Mouse (Mus musculus): ENCODE results near the gene Cyp27b1. TPM values are rescaled to one million over a fixed set of nuclear protein-coding genes. Genes with fewer than 3 reads are reported as not detected.

Cyp27b1 gene
- polyA plus RNA-seq, 1 experiment from 2014 or later = 0.11 TPM

- peaks cover 21% of the 10 kb centered on the region for H3K27me3 ChIP-seq (ENCODE audit: poor library complexity, severe bottlenecking)
- no peak overlapping the region for H3K4me3 ChIP-seq
- H3K4me1 ChIP-seq = peaks cover 20% of the 10 kb centered on the region
- H3K36me3 ChIP-seq (replicated peaks) = no peaks in the 10 kb centered on the region
- H3K27ac ChIP-seq = no peak overlapping the region
- DNase-seq (ENCODE audit: extremely low spot score, low spot score) = no peak
- 81% methylated on average over 12 of the region's 12 CpGs for WGBS
- H3K9me3 ChIP-seq = no peaks in the 10 kb centered on the region
These were observed 10.4 kb upstream of the Cyp27b1 start for GRCm38 (mm10) chr10:127037641-127038040.

GRCm38 (mm10) chr10:127040569-127041214 is 7.4 kb upstream of the Cyp27b1 start:
- peak; percentile 41 for DNase-seq (ENCODE audit: extremely low spot score, low spot score)
- Histone ChIP-seq H3K9me3 (no peaks in the 10 kb centered on the region), H3K4me3 (peak overlapping the region; percentile 96), H3K36me3 (replicated peaks) (peaks cover 27% of the 10 kb centered on the region), H3K27me3 (ENCODE audit: poor library complexity, severe bottlenecking) (peaks cover 21% of the 10 kb centered on the region), H3K4me1 (peaks cover 30% of the 10 kb centered on the region), H3K27ac (peak overlapping the region; percentile 93)
- WGBS = 2% methylated on average over 20 of the region's 20 CpGs

- WGBS = under 1% methylated on average over 28 of the region's 28 CpGs
- no peaks in the 10 kb centered on the region for H3K9me3 ChIP-seq
- peaks cover 21% of the 10 kb centered on the region for H3K27me3 ChIP-seq (ENCODE audit: poor library complexity, severe bottlenecking)
- no peak for DNase-seq (ENCODE audit: extremely low spot score, low spot score)
- H3K36me3 ChIP-seq (replicated peaks) = peaks cover 32% of the 10 kb centered on the region
- H3K4me3 ChIP-seq = peak within 1 kb of the TSS; percentile 96
- peak within 1 kb of the TSS; percentile 93 for H3K27ac ChIP-seq
- peaks cover 30% of the 10 kb centered on the region for H3K4me1 ChIP-seq
These were observed 6.7 kb upstream of the Cyp27b1 start, which contains the start of the genes Mettl1 and Eef1akmt3 for GRCm38 (mm10) chr10:127041274-127041766. Gene Mettl1, plus strand, starts transcription at chr10:127041414. Gene Eef1akmt3, minus strand, starts transcription at chr10:127041513.

GRCm38 (mm10) chr10:127041774-127042338 is 6.2 kb upstream of the Cyp27b1 start:
- Histone ChIP-seq H3K27me3 (ENCODE audit: poor library complexity, severe bottlenecking) (peaks cover 24% of the 10 kb centered on the region), H3K4me1 (peaks cover 30% of the 10 kb centered on the region), H3K9me3 (no peaks in the 10 kb centered on the region), H3K27ac (peak overlapping the region; percentile 93), H3K36me3 (replicated peaks) (peaks cover 36% of the 10 kb centered on the region), H3K4me3 (peak overlapping the region; percentile 96)
- peak; percentile 94 for DNase-seq (ENCODE audit: extremely low spot score, low spot score)
- WGBS = under 1% methylated on average over 44 of the region's 44 CpGs

- 27% methylated on average over 5 of the region's 5 CpGs for WGBS
- H3K9me3 ChIP-seq = no peaks in the 10 kb centered on the region
- DNase-seq (ENCODE audit: extremely low spot score, low spot score) = no peak
- H3K27me3 ChIP-seq (ENCODE audit: poor library complexity, severe bottlenecking) = peaks cover 31% of the 10 kb centered on the region
- H3K4me3 ChIP-seq = peak overlapping the region; percentile 96
- peak overlapping the region; percentile 93 for H3K27ac ChIP-seq
- peaks cover 30% of the 10 kb centered on the region for H3K4me1 ChIP-seq
- H3K36me3 ChIP-seq (replicated peaks) = peaks cover 43% of the 10 kb centered on the region
These were observed 5.5 kb upstream of the Cyp27b1 start for GRCm38 (mm10) chr10:127042468-127043115.

- H3K4me1 ChIP-seq = peaks cover 30% of the 10 kb centered on the region
- H3K9me3 ChIP-seq = no peaks in the 10 kb centered on the region
- peaks cover 44% of the 10 kb centered on the region for H3K36me3 ChIP-seq (replicated peaks)
- no peak for DNase-seq (ENCODE audit: extremely low spot score, low spot score)
- peaks cover 37% of the 10 kb centered on the region for H3K27me3 ChIP-seq (ENCODE audit: poor library complexity, severe bottlenecking)
- peak overlapping the region; percentile 96 for H3K4me3 ChIP-seq
- 81% methylated on average over 6 of the region's 6 CpGs for WGBS
- no peak overlapping the region for H3K27ac ChIP-seq
These were observed 4.9 kb upstream of the Cyp27b1 start for GRCm38 (mm10) chr10:127043187-127043586.

- H3K4me3 ChIP-seq = peak overlapping the region; percentile 39
- 4% methylated on average over 35 of the region's 35 CpGs for WGBS
- H3K36me3 ChIP-seq (replicated peaks) = peaks cover 41% of the 10 kb centered on the region
- peaks cover 61% of the 10 kb centered on the region for H3K27me3 ChIP-seq (ENCODE audit: poor library complexity, severe bottlenecking)
- DNase-seq (ENCODE audit: extremely low spot score, low spot score) = peak; percentile 30
- peaks cover 21% of the 10 kb centered on the region for H3K4me1 ChIP-seq
- H3K9me3 ChIP-seq = no peaks in the 10 kb centered on the region
- no peak overlapping the region for H3K27ac ChIP-seq
These were observed 751 bp downstream of the Cyp27b1 start for GRCm38 (mm10) chr10:127048608-127049394.

- Histone ChIP-seq H3K36me3 (replicated peaks) (peaks cover 41% of the 10 kb centered on the region), H3K27ac (no peak overlapping the region), H3K4me3 (peak overlapping the region; percentile 39), H3K27me3 (ENCODE audit: poor library complexity, severe bottlenecking) (peaks cover 61% of the 10 kb centered on the region), H3K9me3 (no peaks in the 10 kb centered on the region), H3K4me1 (peaks cover 21% of the 10 kb centered on the region)
- 3% methylated on average over 29 of the region's 29 CpGs for WGBS
- DNase-seq (ENCODE audit: extremely low spot score, low spot score) = no peak
These were observed 1.5 kb downstream of the Cyp27b1 start for GRCm38 (mm10) chr10:127049395-127050118.

- no peaks in the 10 kb centered on the region for H3K9me3 ChIP-seq
- 17% methylated on average over 10 of the region's 10 CpGs for WGBS
- H3K4me3 ChIP-seq = peak overlapping the region; percentile 39; the same call in 1 of the 2 replicates
These were observed 2.0 kb downstream of the Cyp27b1 start for GRCm38 (mm10) chr10:127050119-127050474.

GRCm38 (mm10) chr10:127054646-127055045 is 6.6 kb downstream of the Cyp27b1 start:
- Histone ChIP-seq H3K4me1 (peaks cover 24% of the 10 kb centered on the region), H3K9me3 (no peaks in the 10 kb centered on the region), H3K4me3 (no peak overlapping the region), H3K36me3 (replicated peaks) (peaks cover 45% of the 10 kb centered on the region), H3K27me3 (ENCODE audit: poor library complexity, severe bottlenecking) (peaks cover 48% of the 10 kb centered on the region), H3K27ac (no peak overlapping the region)
- 74% methylated on average over 4 of the region's 4 CpGs for WGBS
- no peak for DNase-seq (ENCODE audit: extremely low spot score, low spot score)

More at GRCm38 (mm10) chr10:127050119-127050474, 2.0 kb downstream of the Cyp27b1 start:
- H3K4me1 ChIP-seq = peaks cover 21% of the 10 kb centered on the region
- DNase-seq (ENCODE audit: extremely low spot score, low spot score) = no peak
- peaks cover 41% of the 10 kb centered on the region for H3K36me3 ChIP-seq (replicated peaks)
- H3K27me3 ChIP-seq (ENCODE audit: poor library complexity, severe bottlenecking) = peaks cover 61% of the 10 kb centered on the region
- no peak overlapping the region for H3K27ac ChIP-seq

GRCm38 (mm10) chr10:127055406-127055805 is 7.4 kb downstream of the Cyp27b1 start:
- 95% methylated on average over 8 of the region's 8 CpGs for WGBS
- H3K4me1 ChIP-seq = peaks cover 27% of the 10 kb centered on the region
- H3K27me3 ChIP-seq (ENCODE audit: poor library complexity, severe bottlenecking) = peaks cover 48% of the 10 kb centered on the region
- H3K27ac ChIP-seq = no peak overlapping the region
- peaks cover 45% of the 10 kb centered on the region for H3K36me3 ChIP-seq (replicated peaks)
- DNase-seq (ENCODE audit: extremely low spot score, low spot score) = no peak
- no peaks in the 10 kb centered on the region for H3K9me3 ChIP-seq
- H3K4me3 ChIP-seq = no peak overlapping the region

GRCm38 (mm10) chr10:127056490-127056889 is 8.4 kb downstream of the Cyp27b1 start:
- H3K9me3 ChIP-seq = no peaks in the 10 kb centered on the region
- H3K27me3 ChIP-seq (ENCODE audit: poor library complexity, severe bottlenecking) = peaks cover 48% of the 10 kb centered on the region
- H3K27ac ChIP-seq = no peak overlapping the region
- H3K4me3 ChIP-seq = no peak overlapping the region
- peaks cover 37% of the 10 kb centered on the region for H3K4me1 ChIP-seq
- WGBS = 92% methylated on average over 20 of the region's 20 CpGs
- peaks cover 45% of the 10 kb centered on the region for H3K36me3 ChIP-seq (replicated peaks)
- DNase-seq (ENCODE audit: extremely low spot score, low spot score) = no peak
